15 mouse cellular contexts compared by ENCODE assay signal in the genomic region with DNA sequence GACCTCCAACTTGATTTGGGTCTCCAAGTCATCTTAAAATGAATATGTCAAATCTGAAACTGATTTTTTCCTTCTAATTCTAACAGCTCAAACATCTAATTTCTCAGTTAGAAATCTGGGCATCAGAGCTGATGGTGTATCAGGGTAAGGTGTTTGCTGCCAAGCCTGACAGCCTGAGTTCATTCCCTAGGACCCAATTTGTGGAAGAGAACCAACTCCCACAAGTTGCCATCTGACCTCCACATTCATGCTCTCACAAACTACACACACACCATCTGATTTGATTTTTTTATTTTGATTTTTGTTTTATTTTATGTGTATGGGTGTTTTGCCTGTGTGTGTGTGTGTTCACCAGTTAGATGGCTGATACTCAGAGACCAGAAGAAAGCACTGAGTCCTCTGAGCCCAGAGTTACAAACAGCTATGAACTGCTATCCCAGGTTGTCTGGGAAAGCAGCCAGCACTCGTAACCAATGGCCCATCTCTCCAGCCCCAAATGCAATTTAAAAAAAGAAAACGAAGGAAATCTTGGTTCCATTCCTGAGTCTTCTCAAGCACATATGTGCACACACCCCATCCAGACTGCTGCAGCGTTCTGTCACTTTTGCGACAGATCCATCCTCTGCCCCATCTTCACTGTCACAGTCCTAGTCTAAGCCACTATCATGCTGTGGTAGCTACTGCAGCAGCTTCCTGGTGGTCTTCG. TPM values are rescaled to one million over a fixed set of nuclear protein-coding genes. Genes with fewer than 3 reads are reported as not detected.
A peak's percentile ranks its signal among the peaks of the same experiment; 100 is the strongest.
DNase-seq lines count a peak whose midpoint lies in the region; ATAC-seq lines count a peak whose summit lies in the region.
"Had no signal": no experiment of that assay in that cellular context is flagged by ENCODE, and none has a peak within 500 bp of the region (broad histone marks: within the 10 kb centered on the region; RNA-seq: fewer than 3 reads in every experiment).

No protein-coding gene starts in this region.

- H3K36me3 ChIP-seq in heart, embryonic 11.5 days (ENCODE audit: control insufficient read depth, insufficient read depth, low read length) = no peaks in the 10 kb centered on the region
- H3K36me3 ChIP-seq in neural tube, embryonic 15.5 days = no peaks in the 10 kb centered on the region
- H3K36me3 ChIP-seq: hindbrain, embryonic 13.5 days; limb, embryonic 12.5 days had no signal

- 90% methylated on average over 5 of the region's 5 CpGs for WGBS in heart, embryonic 11.5 days (ENCODE audit: insufficient replicate concordance)
- WGBS in neural tube, embryonic 15.5 days = 66% methylated on average over 5 of the region's 5 CpGs

- H3K9me3 ChIP-seq in heart, embryonic 11.5 days (replicated peaks; ENCODE audit: control insufficient read depth, low read length) = no peaks in the 10 kb centered on the region
- H3K9me3 ChIP-seq in neural tube, embryonic 15.5 days (replicated peaks) = no peaks in the 10 kb centered on the region
- H3K9me3 ChIP-seq: hindbrain, embryonic 13.5 days; limb, embryonic 12.5 days; megakaryocyte, embryonic 14.5 days had no signal

- no peak overlapping the region for H3K9ac ChIP-seq in heart, embryonic 11.5 days (ENCODE audit: low read depth, low read length)
- H3K9ac ChIP-seq in neural tube, embryonic 15.5 days (replicated peaks) = no peak overlapping the region
- H3K9ac ChIP-seq: hindbrain, embryonic 13.5 days; limb, embryonic 12.5 days had no signal

- H3K4me2 ChIP-seq in heart, embryonic 11.5 days = no peak overlapping the region
- H3K4me2 ChIP-seq in neural tube, embryonic 15.5 days = no peak overlapping the region
- H3K4me2 ChIP-seq: hindbrain, embryonic 13.5 days; limb, embryonic 12.5 days had no signal

- no peak; the same call in 1 of the 2 replicates for ATAC-seq in cerebellum, adult (ENCODE audit: insufficient number of reproducible peaks, low FRiP score, low TSS enrichment)
- no peak for ATAC-seq in heart, embryonic 11.5 days (replicated peaks; ENCODE audit: insufficient number of reproducible peaks, low FRiP score, low TSS enrichment)
- no peak for ATAC-seq in neural tube, embryonic 15.5 days (ENCODE audit: low FRiP score)

- no peak overlapping the region for H3K4me3 ChIP-seq in heart, embryonic 11.5 days (ENCODE audit: low read depth, low read length)
- no peak overlapping the region for H3K4me3 ChIP-seq in neural tube, embryonic 15.5 days (replicated peaks)
- H3K4me3 ChIP-seq: hindbrain, embryonic 13.5 days; limb, embryonic 12.5 days; megakaryocyte, embryonic 14.5 days had no signal

- peak; percentile 48 for DNase-seq in cerebellum, adult 11 months
- peak; percentile 65 for DNase-seq in heart, adult 11 months
- no peak for DNase-seq in neural tube, embryonic 10.5 days (ENCODE audit: extremely low spot score, low spot score)
- peak; percentile 18 for DNase-seq in gastrocnemius, postnatal 14 days
- DNase-seq in kidney, postnatal 10 days = no peak
- DNase-seq: adrenal gland, adult 2 months; kidney, adult 11 months; lung, adult 2 months; thymus, adult 2 months had no signal

- no peak overlapping the region for H3K27ac ChIP-seq in heart, embryonic 11.5 days (ENCODE audit: low read depth, low read length)
- 0 out of 2 replicates have a peak overlapping the region, but pooled peaks have one; percentile 37 for H3K27ac ChIP-seq in neural tube, embryonic 15.5 days (replicated peaks)
- H3K27ac ChIP-seq: hindbrain, embryonic 13.5 days; limb, embryonic 12.5 days had no signal

- H3K27me3 ChIP-seq in heart, embryonic 11.5 days (ENCODE audit: control insufficient read depth, insufficient read depth, low read length) = no peaks in the 10 kb centered on the region
- H3K27me3 ChIP-seq in neural tube, embryonic 15.5 days (replicated peaks) = no peaks in the 10 kb centered on the region
- H3K27me3 ChIP-seq: hindbrain, embryonic 13.5 days; limb, embryonic 12.5 days; megakaryocyte, embryonic 14.5 days had no signal

- intact Hi-C loops in gastrocnemius, postnatal 14 days (cut with DNase I; ENCODE audit: low total_unique reads) = no loop called here

- no peaks in the 10 kb centered on the region for H3K4me1 ChIP-seq in heart, embryonic 11.5 days (ENCODE audit: control insufficient read depth, insufficient read depth, low read length)
- H3K4me1 ChIP-seq in neural tube, embryonic 15.5 days = peaks cover 7% of the 10 kb centered on the region; the same call in 1 of the 2 replicates
- H3K4me1 ChIP-seq: hindbrain, embryonic 13.5 days; limb, embryonic 12.5 days had no signal

RNA-seq across cellular contexts. Expression of a gene that starts 17.6 kb away (rescaled TPM):
- 53.3 and 62.4 TPM in 2 replicates for polyA plus RNA-seq in heart, embryonic 11.5 days (2014; fragmentation: Nextera tagmentation; extraction: Ambion mirVana)
- 69.4 and 72.6 TPM in 2 replicates for polyA plus RNA-seq in neural tube, embryonic 15.5 days (2015; fragmentation: Nextera tagmentation; extraction: Ambion mirVana)
- 10 to 100 TPM; 16.6 to 18.2 TPM for total RNA-seq in gastrocnemius, postnatal 14 days (2021)

RNA-seq across cellular contexts. Expression of a gene that starts 18.1 kb away (rescaled TPM):
- 14.4 and 16.1 TPM in 2 replicates for polyA plus RNA-seq in heart, embryonic 11.5 days (2014; fragmentation: Nextera tagmentation; extraction: Ambion mirVana)
- polyA plus RNA-seq in neural tube, embryonic 15.5 days (2015; fragmentation: Nextera tagmentation; extraction: Ambion mirVana) = 6.5 and 8.1 TPM in 2 replicates
- total RNA-seq in gastrocnemius, postnatal 14 days (2021) = 10 to 100 TPM; 17.1 to 18.3 TPM

Comparison
In these comparisons a context has a peak if more than half of its experiments do, and no peak if none do; other contexts are left out.
1. DNase-seq: peak in cerebellum, adult 11 months (single experiment), heart, adult 11 months (single experiment) and gastrocnemius, postnatal 14 days (single experiment); none in neural tube, embryonic 10.5 days (single experiment) and kidney, postnatal 10 days (single experiment).